Mouse (Mus musculus) thymus, postnatal 25 days (tissue): ENCODE measurements around the gene Nos3.
"Not testable (repeated sequence)": the region's sequence is repeated elsewhere in the genome, so short reads cannot be mapped to it uniquely, and the experiment has no call there.

Experiments
- DNase-seq: peaks from one replicate; pipeline ENCODE4 v3.0.0; 2022

Nos3 gene

DNA sequence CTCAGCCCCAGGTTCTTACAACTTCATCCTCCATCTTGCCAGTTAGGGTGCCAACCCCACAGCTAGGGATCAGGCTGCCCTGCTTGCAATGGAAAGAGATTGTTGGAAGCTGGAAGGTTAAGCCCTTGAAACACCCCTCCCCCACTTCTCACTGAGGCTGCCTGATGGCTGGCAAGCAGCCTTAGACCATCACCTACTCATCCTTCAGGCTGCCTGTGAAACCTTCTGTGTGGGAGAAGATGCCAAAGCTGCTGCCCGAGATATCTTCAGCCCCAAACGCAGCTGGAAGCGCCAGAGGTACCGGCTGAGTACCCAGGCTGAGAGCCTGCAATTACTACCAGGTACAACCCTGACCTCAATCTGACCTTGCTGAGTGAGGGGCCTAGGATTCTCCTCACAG, 14.9 kb downstream of the Nos3 start:
- no peak for DNase-seq

DNA sequence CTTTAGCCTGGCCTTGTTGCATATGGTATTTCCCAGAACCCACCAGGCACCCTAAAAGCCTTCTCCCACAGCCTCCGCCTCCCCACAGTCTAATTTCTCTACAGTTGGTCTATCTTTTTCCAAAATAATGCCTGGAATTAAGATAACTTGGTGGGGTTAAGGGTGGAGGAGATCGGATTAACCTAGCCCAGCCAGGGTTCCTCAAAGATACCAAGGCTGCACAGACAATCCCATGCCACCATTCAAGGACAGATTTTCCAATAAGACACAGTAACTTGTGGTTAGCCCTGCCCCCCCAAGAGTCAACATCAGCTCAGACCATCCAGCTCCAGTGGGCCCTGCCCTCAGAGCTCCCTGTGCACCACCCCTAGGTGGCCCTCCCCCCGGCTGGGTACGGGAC, 15.9 kb downstream of the Nos3 start:
- DNase-seq: no peak

DNA sequence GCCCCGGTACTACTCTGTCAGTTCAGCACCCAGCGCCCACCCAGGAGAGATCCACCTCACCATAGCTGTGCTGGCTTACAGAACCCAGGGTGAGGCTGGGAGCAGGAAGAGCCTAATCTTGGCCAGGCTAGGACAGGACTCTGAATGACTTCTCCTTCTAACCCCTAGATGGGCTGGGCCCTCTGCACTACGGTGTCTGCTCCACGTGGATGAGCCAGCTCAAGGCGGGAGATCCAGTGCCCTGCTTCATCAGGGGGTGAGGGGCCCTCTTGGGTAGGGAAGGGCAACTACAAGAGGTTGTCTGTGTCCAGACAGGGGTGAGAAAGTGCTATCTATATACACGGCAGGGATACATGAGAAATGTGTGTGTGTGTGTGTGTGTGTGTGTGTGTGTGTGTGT, 16.9 kb downstream of the Nos3 start:
- no peak for DNase-seq

DNA sequence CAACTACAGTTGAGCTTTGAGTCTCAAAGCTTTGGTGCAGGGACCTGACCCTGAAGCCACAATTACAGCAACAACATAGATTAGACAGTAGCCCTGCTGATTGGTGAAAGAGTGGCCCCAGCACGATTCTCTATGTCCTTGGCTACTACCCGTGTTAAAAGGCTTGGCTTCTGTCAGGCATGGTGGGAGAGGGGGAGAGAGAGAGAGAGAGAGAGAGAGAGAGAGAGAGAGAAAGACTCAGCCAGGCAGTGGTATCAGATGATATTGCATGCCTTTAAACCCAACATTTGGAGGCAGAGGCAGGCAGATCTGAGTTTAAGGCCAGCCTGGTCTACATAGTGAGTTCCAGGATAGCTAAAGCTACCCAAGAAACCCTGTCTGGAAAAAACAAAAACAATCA, 17.4 kb downstream of the Nos3 start:
- DNase-seq: no peak

DNA sequence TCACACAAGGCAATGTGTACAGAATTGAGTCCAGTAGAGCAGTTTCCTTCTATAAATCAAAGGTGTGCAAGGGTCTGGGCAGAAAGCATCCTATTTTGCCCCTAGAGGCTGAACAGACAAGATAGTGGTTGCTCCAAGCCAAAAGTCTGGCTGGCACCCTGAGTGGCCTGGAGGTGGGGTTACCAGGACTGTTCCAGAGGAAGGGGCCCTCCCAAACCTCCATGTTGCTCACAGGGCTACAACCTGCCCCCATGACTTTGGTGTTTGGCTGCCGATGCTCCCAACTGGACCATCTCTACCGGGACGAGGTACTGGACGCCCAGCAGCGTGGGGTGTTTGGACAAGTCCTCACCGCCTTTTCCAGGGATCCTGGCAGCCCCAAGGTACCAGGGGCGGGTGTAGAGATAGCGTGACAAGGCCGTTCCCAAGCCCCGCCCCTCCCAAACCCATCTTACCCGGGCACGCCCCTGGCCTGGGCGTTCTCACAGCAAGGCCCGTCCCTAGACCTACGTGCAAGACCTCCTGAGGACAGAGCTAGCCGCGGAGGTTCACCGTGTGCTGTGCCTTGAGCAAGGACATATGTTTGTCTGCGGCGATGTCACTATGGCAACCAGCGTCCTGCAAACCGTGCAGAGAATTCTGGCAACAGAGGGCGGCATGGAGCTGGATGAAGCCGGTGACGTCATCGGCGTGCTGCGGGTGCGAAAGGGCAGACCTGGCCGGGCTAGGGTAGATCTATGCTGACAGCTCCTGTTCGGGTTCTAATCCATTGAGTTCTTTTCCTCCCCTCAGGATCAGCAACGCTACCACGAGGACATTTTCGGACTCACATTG, 18.6 kb downstream of the Nos3 start:
- DNase-seq: peak; percentile 90

DNA sequence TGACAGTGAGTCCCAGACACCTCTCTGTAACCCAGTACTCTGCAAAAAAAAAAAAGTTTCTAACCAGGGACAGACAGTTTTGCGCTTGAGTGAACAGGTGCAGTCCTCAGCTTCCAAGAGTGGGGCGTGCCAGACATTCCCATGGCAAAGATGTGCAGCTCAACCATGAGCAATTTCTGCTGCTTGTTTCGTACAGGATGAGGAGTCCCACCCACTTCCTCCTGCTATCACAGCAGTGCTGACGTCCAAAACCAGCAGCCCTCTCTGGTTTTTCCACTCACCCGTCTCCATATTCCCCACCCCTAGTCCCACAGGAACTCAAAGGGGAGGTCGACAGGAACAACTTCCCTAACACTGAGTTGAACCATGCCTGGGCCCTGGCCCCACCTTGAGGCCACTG, 19.8 kb downstream of the Nos3 start:
- no peak for DNase-seq

DNA sequence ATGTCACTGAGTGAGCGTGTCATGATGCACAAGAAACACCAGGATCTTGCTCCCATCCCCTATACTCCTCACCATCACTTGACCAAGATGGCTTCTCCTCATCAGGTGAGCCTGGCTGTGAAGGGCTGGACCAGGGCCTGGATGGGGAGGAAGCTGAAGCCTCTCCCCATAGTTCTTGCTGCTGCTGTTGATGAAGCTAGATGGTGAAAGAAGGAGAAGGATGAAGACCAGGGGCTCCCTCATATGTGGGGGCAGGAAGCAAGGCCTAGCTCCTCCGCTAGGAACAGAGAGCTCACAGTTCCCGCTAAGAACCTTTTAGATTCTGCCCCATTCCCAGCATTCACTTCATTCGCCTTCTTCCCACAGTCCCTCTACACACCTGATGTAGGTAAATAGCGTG, 20.8 kb downstream of the Nos3 start:
- DNase-seq: no peak

DNA sequence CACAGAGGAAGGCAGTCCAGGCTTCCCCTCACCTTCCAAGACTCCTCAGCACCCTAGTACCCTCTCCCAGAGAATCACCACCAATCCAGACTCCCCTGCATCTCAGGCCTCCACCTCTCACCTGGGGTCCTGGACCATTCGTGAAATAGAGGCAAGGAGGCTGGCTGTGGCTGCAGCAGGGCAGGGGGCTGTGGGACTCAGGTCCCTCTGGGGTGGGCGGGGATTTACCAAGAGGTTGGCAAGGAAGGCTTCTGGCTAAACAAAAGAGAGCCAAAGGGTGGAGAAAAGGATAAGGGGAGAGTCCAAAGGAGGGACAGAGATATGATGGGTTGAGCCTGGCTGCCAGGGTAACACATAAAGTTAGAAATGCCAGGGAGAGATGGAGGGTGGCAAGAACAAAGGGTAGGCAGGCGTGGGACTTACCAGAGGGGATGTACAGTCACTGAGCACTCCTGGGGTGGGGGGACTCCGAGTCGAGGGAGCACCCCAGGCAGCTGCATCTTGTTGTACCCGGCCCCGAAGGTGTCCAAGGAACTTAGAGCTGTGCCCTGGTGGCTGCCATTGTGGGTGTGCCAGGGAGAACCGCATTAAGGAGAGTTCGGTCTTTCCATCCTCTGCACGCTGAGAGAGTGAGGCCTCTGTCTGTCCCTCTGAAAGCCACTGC, 21.4 kb downstream of the Nos3 start:
- DNase-seq: no peak

DNA sequence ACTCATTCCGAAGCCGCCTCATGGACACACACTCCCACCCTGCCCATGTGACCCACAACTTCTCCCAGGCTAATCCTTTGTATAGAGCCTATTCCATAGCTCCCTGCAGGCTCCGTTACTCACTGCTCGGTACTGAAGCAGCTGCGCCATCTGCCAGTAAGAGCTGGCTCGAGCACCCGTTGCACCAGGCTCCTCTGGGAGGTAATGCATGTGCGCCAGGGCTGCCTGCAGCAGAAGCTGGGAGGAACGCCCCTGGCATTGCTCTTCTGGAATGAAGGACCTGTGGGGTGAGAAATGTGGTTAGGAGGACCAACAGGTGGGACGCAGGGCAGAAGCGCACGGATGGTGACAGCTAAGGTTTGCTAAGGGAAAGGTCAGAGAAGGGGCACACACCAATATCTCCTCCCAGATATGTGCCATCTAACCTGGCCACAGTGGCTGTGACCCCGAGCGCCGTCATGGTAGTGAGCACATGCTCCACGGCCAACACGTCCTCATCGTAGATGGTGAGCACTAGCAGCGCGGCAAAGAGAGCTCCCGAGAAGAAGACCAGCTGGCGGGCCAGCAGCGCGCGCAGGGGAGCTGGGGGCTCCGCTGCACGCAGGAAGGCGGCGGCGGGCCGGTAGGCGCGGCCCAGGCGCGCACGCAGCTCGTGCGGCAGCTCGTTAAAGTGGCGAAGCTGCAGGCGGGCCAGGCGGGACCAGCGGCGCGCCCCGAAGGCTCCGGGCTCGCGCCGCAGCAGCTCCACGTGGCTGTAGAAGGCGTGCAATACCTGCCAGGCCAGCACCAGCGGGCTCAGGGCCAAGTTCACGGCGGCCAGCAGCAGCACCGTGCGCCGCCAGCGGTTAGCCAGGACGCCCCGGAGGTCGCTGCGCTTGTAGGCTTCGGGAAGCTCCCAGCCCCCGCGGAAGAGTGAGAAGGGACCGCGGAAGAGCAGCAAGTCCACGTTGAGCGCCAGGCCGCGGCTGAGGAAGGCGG, 22.9 kb downstream of the Nos3 start:
- peak; percentile 57 for DNase-seq

DNA sequence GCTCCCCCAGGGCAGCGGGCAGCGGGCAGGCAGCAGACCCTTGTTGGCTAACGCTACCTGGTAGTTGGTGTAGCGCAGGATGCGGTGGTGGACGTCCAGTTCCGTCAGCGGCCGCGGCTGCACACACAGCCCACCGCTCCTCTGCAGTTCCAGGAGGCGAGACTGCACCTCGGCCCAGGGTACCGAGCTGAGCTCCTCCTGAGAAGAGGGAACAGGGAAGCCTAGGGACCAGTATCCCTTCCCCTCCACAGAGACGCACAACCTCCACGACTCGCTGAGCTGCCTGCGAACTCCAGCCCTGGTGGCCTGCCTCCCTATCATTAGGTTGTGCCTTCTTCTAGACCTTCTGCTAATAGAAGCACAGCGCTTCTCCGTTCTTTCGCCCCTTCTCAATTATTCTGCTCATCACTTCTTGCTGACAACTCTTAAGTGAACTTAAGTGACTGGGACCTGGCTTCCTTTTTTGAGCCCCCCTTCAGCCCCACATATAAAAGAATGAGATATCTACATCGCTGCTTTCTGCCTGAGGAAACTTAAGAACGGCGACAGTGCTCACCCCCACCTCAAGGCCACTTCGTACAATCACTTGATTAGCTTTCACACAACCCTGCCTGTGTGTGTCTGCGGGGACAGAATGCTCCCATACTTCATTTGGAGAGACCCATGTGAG, 23.8 kb downstream of the Nos3 start:
- DNase-seq: peak; percentile 9

DNA sequence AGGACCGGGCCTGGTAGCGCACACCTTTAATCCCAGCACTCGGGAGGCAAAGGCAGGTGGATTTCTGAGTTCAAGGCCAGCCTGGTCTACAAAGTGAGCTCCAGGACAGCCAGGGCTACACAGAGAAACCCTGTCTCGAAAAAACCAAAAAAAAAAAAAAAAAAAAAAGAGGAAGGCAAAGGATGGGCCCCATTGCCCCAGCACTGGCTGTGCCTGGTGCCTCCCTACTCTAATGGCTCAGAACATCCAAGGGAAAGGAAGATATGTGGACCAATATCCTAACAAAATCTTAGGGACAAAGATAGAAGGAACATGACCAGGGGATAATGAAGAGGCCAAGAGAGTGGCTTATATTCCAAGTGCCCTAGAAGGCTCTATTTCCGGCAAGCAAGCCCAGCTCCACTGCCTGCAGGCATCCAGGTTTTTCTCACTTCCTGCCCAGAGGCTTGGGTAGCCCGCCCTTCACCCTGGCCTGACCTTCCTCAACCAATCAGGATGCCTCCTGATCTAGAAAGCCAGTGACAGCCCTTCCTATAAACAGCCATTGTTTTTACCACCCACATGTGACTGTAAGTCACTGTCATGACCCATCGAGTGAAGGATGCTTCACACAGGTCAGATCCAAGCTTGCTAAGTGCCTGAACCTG, 24.5 kb downstream of the Nos3 start:
- peak; percentile 43 for DNase-seq

DNA sequence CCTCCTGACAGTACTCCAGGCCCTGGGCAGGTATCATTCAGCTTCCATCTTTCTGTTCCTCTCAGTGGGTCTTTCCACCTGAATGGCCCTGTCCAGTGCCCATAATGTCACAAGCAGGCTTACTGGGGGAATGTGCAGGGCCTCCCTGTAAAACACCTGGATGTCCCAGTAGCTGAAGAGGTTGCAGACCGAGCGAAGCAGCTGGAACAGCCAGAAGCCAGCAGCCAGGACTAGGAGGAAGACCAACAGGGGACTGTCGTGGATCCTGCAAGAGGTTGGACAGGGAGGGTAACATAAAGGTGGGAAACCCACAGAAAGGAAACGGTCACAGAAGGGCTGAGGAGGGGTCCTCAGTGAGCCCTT, 25.0 kb downstream of the Nos3 start:
- DNase-seq: no peak

DNA sequence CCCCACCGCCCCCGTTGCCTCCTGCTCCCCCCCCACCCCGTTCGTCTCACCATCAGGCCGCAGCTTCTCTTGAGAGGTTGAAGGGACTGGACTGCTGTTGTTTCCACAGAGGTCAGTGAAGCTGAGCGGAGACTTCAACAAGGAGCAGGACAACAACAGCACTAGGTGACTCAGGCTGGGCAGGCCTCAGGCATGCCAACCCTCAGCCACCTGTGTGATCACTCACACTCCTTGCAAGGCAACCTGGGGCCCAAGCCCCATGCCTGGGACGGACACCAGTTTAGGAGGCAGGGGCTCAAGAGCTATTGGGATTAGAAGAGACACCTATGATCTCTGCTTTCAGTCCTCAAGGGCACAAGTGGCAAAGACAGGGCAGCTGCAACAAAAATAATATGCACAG, 27.3 kb downstream of the Nos3 start, which contains the start of gene Atg9b:
Gene Atg9b, minus strand, starts transcription at position 280 of the 400 bp plus-strand sequence.
- DNase-seq: no peak

DNA sequence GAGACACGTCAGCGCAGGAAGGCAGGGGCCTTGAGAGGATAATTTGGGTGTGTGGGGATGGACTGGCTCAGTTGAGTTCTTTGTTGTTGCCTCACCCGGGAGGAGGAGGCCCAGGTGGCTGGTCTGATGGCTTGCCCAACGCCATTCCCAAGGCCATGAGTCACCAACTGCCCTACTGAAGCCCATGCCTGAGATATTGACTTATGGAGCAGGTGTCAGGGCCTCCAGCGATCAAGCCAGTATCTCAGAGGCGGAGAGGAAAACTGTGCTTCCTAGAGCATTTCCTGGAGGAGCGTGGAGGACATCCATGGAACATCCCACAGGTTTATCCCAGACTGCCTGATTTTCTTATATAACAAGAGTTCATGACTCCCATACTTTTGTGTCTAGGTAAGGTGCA, 28.1 kb downstream of the Nos3 start:
- DNase-seq: no peak

DNA sequence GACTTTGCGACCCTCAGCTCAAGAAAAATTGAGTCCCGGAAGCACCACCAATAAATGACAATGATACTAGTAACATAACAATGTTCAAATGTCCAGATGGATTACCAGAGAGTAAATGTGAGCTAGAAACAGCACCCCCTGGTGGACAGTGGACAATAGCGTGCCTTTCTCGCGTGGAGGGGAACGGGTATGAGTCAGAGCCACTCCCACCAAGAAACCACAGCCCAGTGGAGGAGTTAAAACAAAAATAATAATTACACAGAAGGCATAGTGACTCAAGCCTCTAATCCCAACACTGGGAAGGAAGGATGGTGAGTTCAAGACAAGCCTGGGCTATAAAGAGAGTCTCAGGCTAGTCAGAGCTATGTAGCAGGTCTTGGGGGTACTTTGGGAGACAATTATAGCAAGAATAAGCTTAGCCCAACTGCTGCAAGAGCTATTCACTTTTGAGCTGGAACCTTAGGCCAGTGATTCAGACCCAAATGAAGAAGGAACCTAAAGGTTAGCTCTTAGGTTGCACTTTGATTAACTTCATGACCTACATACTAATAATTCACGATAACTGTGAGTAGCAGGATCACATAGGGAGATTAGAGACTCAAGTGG, 28.9 kb downstream of the Nos3 start, which contains the start of gene Abcb8:
Gene Abcb8, plus strand, starts transcription at position 272 of the 606 bp plus-strand sequence.
- DNase-seq: peak; percentile 87

DNA sequence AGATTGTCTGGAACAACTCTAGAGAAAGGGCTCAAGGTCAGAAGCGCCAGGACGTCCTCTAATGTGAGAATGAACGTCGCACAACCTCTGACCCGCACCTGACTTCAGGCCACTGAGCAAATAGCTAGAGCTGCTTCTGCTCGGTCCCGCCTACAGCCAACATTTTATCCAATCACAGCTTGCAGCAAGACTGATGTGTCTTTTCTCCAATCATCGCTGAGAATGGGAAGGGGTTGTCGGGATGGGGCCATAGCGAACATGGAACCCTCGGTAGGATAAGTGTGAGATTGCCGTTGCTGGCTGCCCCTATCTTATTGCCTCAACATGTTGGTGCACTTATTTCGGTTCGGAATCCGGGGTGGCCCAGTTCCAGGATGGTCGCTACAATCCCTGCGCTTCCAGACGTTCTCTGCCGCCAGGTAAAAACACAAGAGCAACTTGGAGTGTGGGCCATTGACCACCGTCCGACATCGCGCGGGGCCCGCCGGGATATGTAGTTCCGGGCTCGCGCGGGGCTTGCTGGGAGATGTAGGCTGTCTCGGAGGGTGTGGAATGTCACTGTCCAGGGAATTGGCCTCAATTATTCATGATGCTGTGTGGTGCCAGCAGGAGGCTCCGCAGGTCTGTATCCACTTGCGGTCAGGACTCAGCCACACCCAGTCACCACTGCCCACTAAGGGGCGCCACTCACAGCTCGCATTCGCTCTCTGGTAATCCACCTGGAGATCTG, 29.7 kb downstream of the Nos3 start:
- peak; percentile 93 for DNase-seq

DNA sequence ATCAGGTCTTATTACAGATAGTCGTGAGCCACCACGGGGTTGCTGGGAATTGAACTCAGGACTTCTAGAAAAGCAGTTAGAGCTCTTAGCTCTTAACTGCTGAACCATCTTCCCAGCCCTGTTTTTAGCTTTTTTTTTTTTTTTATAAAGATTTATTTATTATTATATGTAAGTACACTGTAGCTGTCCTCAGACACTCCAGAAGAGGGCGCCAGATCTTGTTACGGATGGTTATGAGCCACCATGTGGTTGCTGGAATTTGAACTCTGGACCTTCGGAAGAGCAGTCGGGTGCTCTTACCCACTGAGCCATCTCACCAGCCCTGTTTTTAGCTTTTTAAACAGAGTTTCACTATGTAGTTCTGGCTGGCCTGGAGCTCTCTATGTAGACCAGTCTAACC, 31.6 kb downstream of the Nos3 start:
- DNase-seq: not testable (repeated sequence)

DNA sequence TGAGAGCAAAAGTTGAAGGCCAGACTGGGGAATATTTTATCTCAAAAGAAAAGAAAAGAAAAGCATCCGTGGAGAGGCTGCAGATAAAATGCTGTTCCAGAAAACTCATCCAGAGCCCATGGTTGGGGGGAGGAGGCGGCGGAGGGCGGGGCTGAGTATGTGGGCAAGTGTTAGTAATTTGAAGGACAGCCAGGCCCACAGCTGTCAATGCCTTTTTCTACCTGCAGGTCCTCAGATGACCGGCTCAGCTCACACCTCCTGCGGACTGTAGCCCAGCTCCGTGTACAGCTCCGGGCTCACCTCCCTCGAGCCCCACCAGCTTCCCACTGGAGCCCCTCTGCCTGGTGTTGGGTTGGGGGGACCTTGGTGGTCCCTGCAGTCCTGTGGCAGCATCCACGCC, 35.1 kb downstream of the Nos3 start:
- no peak for DNase-seq

DNA sequence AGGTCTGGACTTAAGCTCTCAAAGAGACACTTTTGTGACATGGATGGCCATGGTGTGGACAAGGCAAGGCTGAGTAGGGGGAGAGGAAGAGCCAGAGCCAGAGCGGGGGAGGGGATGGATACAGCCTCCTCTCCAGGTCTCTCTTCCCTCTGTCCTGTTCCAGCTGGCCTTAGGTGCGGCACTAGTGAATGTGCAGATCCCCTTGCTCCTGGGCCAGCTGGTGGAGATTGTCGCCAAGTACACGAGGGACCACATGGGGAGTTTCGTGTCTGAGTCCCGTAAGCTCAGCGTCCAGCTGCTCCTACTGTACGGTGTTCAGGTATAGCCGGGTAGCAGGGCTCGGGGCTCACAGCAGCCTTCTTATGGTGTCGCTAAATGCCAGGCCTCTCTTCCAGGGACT, 35.8 kb downstream of the Nos3 start:
- no peak for DNase-seq

DNA sequence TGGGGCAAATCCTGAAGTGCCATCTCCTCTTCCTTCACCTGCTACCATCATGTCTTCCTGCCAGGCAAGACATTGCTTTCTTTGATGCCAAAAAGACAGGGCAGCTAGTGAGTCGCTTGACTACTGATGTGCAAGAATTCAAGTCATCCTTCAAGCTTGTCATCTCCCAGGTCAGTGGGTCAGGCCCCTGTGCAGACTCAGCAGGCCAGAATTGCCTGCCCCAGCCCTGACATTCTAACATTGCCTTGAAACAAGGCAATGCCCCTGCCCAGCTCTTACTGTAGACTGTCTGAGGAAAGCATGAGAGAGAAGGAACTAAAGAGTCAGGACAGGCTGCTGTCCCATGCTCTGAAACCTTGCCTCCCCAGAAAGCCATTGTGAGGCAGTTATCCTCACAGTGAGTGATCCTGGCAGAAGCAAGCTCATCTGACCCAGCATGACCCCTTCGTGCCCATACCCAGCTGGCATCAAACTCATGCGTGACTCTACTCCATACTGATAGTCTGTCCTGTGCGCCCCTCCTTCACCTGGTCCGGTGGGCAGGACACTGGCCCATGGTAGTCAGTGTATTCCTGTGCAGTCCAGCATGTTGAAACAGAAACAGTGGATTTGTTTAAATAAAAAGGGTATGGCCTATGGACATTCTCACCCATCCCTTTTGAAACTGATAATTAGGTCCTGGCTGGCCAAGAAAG, 36.4 kb downstream of the Nos3 start:
- DNase-seq: no peak
